Mouse (Mus musculus) lung, adult 18-20 months (tissue): ENCODE data around the gene Prdm9.
"Not testable (repeated sequence)": the region's sequence is repeated elsewhere in the genome, so short reads cannot be mapped to it uniquely, and the experiment has no call there.

Experiments
- DNase-seq, 2 experiments: peaks; one replicate each; pipeline ENCODE4 v3.0.0; 2022; ENCODE audit warnings: mixed read lengths in 2 of 2

Prdm9 gene

DNA sequence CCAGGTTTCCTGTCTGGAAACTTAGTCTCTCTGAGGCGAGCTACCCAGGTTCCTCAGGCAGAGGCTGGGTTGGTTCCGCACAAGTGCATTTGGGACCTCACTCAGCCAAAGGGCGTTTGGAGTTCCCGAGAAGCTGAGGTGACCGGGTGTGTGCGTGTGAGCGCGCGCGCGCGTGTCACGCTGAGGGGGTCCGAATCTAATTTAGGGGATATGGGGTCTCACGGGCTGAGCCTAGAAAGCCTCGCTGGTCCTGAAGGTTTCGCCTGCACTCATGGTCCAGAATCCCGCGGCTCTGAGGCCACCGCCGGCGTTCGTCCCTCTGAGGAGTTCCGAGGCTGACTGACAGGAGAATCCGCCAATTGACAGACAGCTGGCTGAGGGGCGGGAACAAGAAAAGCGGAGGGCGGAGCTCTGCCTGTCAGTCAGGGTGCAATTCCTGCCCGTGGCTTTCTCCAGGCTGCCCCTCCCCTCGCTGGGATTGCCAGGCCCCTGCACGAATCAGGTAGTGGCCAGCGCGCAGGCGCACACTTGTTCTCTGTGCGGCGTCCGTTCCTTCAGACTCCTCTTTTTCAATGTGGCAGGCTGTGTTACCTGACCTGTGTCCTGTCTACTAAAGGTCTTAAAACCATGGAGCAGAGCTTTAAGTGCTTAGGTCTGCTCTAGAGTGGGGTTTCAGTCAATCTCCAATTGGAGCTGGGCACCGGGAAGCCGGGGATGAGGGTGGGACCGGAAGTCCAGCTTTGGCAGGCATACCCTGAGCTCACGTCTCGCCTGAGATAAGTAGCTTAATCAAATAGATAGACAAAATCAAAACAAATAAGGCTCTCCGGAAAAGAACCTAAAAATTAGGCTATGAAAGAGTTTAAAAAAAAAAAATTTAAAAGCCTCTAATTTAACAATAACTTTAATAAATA, at the start of gene Prdm9:
Gene Prdm9 (minus strand): TSS at position 341 of the 914 bp plus-strand sequence.
- DNase-seq: peak; percentile 99 to 100

DNA sequence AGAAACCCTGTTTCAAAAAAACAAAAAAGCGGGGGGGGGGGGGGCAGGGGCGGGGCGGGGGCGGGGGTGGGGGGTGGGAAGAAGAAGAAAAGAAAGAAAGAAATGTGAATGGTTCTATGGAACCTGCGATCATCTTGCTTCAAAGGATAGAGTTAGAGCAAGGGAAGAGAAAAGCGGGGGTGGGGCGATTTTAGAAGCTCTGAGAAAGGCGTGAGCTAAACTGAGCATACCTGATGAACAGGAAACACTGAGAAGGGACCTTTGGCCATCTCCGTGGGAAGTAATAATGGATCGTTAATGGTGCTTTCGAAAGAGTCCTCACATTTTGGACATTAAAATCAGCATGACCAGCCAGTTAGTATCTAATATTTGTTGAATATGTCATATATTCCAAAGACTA, 35.3 kb upstream of the Prdm9 start:
- no peak for DNase-seq

DNA sequence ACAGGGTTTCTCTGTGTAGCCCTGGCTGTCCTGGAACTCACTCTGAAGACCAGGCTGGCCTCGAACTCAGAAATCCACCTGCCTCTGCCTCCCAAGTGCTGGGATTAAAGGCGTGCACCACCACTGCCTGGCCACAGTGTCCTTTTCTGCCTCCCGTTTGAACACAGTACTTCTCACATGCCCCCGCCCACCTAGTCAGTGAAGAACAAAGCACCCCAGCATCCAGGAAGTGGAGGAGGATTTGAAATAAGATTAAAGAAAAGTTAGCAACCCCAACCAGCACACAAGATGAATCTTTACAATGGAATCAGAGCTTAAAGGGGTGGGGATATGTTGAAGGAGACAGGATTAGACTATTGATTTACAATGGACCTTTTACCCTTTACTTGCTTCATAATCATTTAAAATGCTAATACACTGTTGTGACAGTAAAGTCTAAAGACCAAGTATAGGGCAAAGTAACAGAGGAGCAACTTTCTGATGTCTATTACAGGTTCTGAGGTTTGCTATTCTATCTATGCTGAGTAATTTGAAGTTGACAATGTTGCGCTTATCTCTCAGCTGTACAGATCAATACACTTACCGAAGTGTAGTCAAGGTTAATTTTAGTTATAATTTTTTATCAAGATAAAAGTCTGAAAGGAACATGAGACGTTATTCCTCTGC, 27.2 kb upstream of the Prdm9 start:
- DNase-seq: no peak

DNA sequence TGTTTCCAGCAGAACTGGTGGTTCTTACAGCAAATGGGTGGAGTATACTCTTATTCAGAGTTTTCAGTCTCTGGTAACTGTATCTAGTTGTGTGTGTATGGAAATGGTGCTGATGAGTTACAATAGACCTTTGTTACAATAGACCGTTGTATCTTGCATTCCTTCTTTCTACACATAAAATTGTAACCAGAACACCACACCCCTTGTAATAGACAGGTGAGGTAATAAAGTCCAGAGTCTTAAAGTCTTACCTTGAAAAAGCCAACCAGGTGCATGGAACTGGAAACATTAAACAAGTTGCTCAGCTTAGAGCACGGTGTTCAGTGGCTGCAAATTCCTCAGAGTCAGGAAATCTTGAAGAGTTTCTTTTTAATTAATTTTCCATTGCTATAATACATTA, 24.0 kb upstream of the Prdm9 start:
- DNase-seq: no peak

DNA sequence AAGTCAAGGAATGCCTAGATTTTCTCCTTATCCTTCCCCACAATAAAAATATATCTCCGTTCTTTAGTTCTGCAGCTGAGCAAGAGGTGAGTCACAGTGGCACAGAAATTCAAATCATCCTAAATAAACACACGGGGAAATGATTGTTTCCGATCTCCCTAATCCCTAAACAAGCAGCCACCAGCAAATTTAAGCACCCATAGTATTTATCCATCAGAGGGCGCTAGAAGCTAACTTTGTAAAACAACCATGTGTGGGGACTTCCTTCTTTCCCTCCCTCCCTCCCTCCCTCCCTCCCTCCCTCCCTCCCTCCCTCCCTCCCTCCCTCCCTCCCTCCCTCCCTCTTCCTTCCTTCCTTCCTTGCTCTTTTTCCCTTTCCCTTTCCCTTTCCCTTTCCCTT, 21.5 kb upstream of the Prdm9 start:
- no peak for DNase-seq

DNA sequence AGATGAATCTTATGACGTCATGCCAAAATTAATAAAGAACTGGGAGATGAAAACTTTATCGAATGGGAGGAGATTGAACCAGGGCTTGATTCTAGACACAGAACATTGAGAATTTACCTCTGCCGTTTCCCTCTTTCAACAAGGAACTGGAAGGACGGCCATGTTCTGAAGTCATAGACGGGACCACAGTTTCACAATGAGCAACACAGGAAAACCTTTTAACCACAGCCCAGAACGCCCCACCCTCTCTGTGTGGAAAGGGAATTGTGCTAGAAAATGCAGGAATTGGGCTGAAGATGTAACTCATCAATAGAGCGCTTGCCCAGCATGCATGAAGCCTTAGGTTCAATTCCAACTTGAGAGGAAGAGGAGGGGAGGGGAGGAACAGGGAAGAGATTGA, 18.9 kb upstream of the Prdm9 start:
- DNase-seq: peak in 1 of 2 experiments; percentile 16

DNA sequence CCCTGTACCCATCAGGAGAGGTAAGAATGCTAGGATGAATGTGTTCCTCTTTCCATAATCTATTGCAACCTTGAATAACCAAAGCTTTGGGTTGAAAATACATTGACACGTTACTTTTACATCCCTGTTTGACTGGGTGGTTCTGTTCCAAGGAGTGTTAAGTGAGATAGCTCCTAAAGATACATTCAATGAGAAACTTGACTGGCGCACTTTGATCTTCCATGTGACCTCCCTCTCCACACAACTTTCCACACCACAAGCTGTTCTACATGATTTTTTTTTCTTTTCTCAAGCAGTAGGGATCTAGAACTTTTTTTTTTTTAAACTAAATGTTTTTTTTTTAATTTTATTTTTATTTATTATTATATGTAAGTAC, 15.9 kb upstream of the Prdm9 start:
- DNase-seq: no peak

DNA sequence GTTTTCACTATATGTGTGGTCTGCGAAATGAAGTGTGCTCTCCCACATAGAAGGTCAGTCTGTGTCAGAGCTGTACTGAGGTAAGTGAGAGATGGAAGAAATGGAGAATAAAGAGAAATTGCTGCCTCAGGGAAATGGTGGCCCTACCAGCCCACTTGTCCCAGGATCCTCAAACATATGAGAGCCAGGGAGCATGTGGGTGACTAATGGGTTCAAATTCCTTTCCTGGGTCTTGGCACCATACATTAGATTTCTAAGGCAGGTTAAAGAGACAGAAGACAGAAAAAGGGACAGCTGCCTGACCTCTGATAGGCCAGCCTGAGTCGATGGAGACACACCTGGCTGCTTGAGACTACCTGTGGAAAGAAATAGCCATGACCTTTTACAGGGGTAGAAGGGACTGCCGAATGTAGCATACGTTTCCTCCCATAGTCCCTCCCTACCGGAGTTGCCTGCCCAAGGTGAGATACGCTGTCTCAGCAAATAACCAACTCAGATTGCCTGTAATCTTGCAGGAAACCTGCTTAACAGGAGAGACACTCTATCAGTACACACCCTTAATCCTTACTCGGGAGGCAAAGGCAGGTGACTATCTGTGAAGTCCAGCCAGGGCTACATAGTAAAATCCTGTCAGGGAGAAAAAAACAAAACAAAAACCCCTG, 15.4 kb upstream of the Prdm9 start:
- no peak for DNase-seq

DNA sequence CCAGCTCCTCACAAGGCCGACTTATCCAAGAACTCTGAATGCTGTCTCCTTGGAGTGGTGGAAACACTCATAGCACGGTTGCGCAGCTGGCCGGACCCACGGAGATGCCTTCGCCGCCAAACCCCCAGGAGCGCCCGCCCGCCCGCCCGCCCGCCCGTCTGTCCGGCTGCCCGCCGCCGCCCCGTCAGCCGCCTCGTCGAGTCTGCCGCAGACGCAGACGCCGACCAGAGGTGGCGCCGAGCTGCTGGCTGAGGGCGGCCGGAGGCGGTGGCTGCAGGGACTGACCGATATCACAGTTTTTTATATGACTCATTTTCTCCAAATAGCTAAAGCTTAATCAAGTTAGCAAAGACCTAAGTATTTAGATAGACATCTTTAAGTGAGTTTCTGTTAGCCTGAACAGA, 13.1 kb upstream of the Prdm9 start:
- peak; percentile 22 to 29 for DNase-seq

DNA sequence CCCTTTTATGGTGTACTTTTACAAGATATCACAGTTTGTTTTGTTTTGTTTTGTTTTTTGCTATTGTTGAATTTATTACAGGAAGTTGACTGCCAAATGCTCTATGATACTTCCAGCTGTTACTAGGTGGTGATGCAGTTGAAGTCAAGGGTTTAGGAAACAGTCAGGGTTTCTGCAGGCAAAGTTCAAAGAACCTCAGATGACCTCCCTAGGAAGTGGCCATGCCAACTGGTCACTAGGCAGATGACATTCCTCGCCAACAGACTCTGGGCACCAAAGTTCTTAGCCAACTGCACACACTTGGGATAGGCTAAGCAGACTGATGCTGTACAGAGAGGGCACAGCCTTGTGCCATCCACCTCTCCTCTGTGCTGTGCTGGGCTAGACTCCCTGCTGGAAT, 10.9 kb upstream of the Prdm9 start:
- DNase-seq: no peak

DNA sequence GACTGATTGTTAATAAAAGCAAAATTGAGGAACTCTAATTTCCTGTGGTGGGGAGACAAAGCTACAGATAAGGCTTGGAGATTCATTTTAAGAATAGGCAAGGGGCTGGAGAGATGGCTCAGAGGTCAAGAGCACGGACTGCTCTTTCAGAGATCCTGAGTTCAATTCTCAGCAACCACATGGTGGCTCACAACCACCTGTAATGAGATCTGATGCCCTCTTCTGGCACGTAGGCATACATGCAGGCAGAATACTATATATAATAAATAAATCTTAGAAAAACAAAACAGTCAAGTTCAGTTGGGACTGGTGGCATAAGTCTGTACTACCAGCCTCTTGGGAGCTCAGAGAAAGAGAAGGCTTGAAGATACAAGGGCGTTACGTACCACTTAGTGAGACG, 2.8 kb upstream of the Prdm9 start:
- DNase-seq: no peak

DNA sequence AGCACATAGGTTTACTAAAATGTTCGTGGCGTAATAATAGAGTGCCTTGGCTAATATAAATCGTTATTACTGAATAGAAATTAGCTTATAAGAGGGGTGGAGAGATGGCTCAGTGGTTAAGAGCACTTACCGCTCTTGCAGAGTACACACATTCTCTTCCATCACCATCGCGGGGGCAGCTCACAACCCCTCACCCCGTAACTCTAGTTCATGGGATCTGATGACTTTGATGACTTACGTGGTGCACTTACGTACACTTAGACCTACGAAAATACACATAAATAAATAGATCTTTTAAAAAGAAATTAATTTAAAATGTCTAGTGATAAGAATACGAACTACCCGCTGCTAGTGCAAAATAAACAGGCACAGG, 760 bp upstream of the Prdm9 start:
- DNase-seq: no peak

DNA sequence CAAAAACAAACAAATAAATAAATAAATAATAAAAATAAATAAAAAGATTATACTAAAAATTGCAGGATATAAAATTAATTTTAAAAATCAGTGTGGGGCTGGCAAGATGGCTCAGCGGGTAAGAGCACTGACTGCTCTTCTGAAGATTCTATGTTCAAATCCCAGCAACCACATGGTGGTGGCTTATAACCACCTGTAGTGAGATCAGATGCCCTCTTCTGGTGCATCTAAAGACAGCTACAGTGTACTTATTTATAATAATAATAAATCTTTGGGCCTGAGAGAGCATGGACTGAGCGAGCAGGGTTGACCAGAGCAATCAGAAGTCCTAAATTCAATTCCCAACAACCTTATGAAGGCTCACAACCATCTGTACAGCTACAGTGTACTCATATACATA, 4.2 kb downstream of the Prdm9 start:
- no peak for DNase-seq

DNA sequence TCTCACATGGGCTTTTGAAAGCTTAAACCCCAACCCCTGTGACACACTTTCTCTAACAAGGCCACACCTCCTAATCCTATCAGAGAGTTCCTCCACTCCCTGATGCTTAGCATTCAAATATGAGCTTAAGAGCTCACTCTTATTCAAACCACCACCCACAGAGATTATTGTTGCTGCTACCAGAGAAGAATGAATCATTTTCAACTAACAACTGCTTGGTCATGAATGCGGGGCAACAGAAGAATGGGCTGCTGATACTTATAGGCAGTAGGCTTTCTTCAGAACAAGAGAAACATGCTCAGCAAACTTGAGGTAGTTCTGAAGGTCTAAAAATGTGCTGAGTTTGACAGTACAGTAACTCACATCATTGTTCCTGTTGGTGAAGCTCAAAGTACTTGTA, 14.4 kb downstream of the Prdm9 start:
- no peak for DNase-seq

DNA sequence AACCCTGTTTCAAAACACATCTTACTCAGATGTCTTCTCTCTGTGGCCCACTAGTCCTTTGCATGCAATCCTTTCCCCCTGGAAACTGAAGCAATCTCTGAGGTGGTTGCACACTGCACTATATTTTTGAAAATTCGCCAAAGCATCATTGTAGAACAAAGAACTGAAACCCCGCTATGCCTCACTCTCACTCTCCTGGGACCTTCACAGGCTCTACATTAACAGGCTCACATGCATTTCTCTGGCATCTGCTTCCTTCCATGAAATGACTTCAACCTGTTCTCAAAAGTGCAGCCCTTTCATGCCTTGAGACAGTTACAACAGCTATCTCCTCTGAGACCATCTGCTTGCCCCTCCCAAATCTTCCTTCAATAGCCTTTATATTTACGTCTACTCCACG, 17.7 kb downstream of the Prdm9 start:
- no peak for DNase-seq

DNA sequence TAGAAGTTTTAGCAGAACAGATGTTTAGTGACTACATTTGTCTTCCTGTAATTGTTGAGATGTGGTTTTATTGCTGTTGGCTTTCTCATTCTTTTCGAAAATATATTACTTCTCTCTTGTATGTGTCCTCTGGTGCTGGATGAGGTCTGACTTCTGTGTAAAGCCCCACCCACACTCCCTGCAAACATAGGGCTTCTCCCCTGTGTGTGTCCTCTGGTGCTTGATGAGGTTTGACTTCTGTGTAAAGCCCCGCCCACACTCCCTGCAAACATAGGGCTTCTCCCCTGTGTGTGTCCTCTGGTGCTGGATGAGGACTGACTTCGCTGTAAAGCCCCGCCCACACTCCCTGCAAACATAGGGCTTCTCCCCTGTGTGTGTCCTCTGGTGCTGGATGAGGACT, 20.3 kb downstream of the Prdm9 start:
- DNase-seq: not testable (repeated sequence)

DNA sequence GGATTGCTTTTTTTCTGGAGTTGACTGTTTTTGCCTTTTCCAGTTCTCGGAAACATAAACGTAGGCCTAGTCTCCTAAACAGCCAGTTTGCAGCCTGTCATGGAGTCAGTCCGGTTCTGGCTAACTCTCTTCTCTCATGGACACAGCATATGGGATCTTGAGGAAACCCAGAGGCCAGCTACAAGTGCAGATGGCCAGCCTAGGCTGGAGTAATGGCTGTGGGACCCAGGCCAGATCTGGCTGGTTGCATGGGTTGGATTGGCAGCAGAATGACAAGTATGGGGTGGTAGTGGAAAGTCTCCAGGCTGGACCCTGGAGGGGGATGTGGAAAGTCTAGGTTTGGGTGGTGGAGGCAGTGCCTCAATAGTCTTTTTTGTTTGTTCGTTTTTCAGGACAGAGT, 23.8 kb downstream of the Prdm9 start:
- no peak for DNase-seq

DNA sequence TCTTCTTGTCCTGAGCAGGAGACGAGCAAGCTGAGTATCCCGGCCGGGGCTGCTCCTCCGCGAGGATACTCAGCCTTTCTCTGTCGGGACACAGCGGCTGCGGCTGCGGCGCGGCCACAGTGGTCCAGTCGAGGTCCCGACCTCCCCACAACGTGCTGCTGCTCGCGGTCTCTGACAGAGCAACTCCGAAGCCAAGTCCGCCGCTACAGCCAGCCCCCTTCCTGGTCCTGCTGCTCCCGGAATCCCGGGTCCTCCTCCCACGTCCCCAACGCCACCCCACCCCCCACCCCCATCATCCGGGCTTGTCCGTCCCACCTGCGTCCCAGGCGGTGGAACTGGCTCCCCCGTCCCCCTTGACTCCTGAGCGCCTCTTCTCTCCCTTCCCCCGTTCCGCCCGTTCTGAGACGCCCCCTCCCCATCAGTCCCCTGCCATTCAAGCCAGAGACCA, 27.7 kb downstream of the Prdm9 start:
- DNase-seq: no peak

DNA sequence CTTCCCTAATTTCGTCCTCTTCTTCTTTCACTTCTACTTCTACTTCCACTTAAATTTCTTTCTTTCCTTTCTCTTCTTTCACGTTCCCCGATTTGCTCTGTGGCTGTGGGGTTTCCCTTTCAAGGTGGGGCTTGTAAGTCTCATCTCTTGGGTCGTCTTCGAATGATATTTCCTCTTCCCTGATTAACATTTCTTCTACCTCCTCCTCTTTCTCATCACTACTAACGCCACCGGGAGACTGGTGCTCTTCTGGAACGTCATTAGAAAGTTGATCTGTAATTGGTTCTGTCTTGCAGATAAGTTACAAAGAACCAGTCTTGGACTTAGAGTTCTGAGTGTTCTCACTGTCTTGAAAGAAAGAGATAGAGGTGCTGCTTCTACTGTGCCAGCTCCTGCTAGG, 28.2 kb downstream of the Prdm9 start:
- DNase-seq: no peak

DNA sequence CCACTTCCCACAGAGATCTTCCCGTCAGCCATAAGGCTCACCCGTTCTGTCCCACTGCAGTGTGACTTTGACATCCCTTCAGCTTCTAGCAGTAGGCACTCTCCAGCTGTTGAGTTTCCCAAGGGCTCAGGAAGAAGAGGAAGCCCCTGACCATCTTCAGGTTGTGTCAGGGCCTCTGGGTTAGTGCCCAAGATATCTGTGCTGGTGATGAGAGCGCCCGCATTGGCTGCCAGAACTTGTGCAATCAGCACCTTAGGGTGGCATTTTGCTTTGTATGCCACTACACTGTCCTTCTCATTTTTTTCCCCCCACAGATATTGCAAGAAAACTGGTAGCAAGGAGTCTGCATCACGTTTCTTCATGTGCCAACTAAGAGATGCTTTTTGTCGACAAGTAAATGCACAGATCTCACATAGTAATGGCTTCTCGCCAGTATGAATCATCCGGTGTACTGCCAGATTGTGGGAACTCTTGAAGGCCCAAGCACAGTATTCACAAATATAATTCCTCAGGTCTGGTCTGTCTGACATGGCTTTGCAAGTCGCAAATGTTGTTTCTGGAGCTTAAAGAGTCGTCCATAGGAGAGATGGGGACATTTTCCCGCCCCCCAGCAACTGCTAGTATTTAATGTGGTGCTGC, 28.9 kb downstream of the Prdm9 start:
- no peak for DNase-seq

DNA sequence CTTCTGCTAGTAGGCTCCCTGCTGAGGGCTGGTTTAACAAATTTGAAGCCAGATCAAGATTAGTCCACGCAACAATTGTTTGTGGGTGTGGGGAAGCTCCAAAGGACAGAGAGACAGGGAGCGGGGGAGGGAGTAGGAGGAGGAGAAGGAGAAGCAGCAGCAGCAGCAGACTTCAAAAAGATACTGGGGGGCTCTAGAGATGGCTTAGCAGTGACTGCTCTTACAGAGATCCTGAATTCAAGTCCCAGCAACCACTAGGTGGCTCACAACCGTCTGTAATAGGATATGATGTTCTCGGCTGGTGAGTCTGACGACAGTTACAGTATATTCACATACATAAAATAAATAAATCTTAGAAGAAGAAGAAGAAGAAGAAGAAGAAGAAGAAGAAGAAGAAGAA, 34.0 kb downstream of the Prdm9 start:
- DNase-seq: peak in 1 of 2 experiments; percentile 10

DNA sequence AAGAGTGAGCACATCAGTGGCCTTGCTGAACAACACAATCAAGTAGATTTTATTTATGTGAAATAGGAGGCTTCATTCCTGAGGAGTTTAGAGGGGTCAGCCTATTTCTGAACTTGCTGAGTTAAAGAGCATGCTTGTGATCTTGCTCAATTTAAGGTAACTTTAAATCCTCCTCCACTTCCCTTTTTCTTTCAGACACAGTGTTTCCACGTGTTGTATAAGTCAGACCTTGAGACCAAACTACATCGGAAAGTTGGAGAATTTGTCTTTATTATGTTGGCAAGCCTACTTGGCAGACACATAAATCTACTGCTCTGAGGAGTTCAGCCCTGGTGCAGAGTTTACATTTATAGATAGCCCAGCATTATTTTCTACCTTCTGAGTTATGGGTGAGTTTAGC, 35.3 kb downstream of the Prdm9 start:
- no peak for DNase-seq

DNA sequence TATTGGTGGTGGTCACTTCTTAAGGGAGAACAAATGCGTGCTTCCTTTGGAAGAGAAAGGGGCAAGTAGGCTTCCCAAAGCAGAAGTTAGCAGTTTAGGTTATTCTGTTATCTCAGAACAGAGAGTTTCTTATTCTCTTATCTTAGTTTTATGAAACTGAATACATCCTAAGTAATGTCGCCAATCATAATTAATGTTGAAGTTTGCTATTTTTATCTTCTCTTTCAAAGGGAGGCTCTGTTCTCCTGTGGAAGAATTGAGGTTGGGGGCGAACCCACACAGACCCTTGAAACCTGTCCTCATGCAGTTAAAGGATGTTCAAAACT, 36.4 kb downstream of the Prdm9 start:
- DNase-seq: no peak
